Mouse (Mus musculus) liver, embryonic 12.5 days (tissue): ENCODE measurements around the gene Gm826. TPM values are rescaled to one million over a fixed set of nuclear protein-coding genes. Genes with fewer than 3 reads are reported as not detected.

Experiments
- ATAC-seq: fragments of 200-750 bp; cut with Nextera tagmentation; 2 replicates; pipeline ENCODE4 v1.8.0; 2017; ENCODE audit warnings: moderate number of reproducible peaks, mild to moderate bottlenecking, moderate library complexity
- H3K27ac ChIP-seq: fragments of 300-500 bp; sonication (generic); 2 replicates; pipeline ENCODE4 v1.5.1; 2016; ENCODE audit warnings: mild to moderate bottlenecking
- H3K27me3 ChIP-seq: fragments of 300-500 bp; sonication (generic); replicated peaks from 2 replicates; pipeline ENCODE4 v1.6.1; 2016; ENCODE audit warnings: mild to moderate bottlenecking, moderate library complexity
- H3K36me3 ChIP-seq: fragments of 300-500 bp; sonication (generic); 2 replicates; pipeline ENCODE4 v1.6.1; 2016; ENCODE audit warnings: mild to moderate bottlenecking, moderate library complexity
- H3K4me1 ChIP-seq: fragments of 300-500 bp; sonication (generic); 2 replicates; pipeline ENCODE4 v1.6.1; 2016
- H3K4me2 ChIP-seq: fragments of 300-500 bp; sonication (generic); 2 replicates; pipeline ENCODE4 v1.6.1; 2016; ENCODE audit warnings: mild to moderate bottlenecking, moderate library complexity
- H3K4me3 ChIP-seq: fragments of 300-500 bp; sonication (generic); 2 replicates; pipeline ENCODE4 v1.5.1; 2016; ENCODE audit warnings: mild to moderate bottlenecking, moderate library complexity
- H3K9ac ChIP-seq: fragments of 300-500 bp; sonication (generic); 2 replicates; pipeline ENCODE4 v1.6.1; 2016; ENCODE audit warnings: mild to moderate bottlenecking, moderate library complexity
- H3K9me3 ChIP-seq: fragments of 300-500 bp; sonication (generic); replicated peaks from 2 replicates; pipeline ENCODE4 v1.6.1; 2016; ENCODE audit warnings: mild to moderate bottlenecking, moderate library complexity
- WGBS: fragments of 180-500 bp; shearing (Covaris S2); methylation state at CpG from one replicate; pipeline ENCODE4 v1.1.7; 2016; ENCODE audit not compliant: insufficient replicate concordance; 5-methylcytosine and 5-hydroxymethylcytosine counted together
- polyA plus RNA-seq: library from polyadenylated mRNA; unstranded; fragments of >200 nt; fragmentation: Nextera tagmentation; extraction: Ambion mirVana; gene quantifications from 2 replicates; pipeline ENCODE4 v1.2.1, GENCODE M21; 2016

Gene Gm826
- polyA plus RNA-seq, 1 experiment from 2014 or later, result 8.2 TPM

GRCm38 (mm10) chr2:160348796-160349195 lies 14.8 kb upstream of the Gm826 start:
- peak; percentile 14; the same call in 1 of the 2 replicates for ATAC-seq
- no peak overlapping the region for H3K9ac ChIP-seq
- H3K27me3 ChIP-seq, result no peaks in the 10 kb centered on the region
- peaks cover 9% of the 10 kb centered on the region for H3K4me1 ChIP-seq
- no peak overlapping the region for H3K4me3 ChIP-seq
- H3K4me2 ChIP-seq, result no peak overlapping the region
- peak overlapping the region; percentile 64 for H3K27ac ChIP-seq
- 59% methylated on average over 7 of the region's 7 CpGs for WGBS
- H3K36me3 ChIP-seq, result no peaks in the 10 kb centered on the region
- H3K9me3 ChIP-seq, result no peaks in the 10 kb centered on the region

GRCm38 (mm10) chr2:160348072-160348604 lies 14.2 kb upstream of the Gm826 start:
- Histone ChIP-seq H3K27me3 (no peaks in the 10 kb centered on the region), H3K36me3 (no peaks in the 10 kb centered on the region), H3K9ac (no peak overlapping the region), H3K4me1 (peaks cover 6% of the 10 kb centered on the region; the same call in 1 of the 2 replicates), H3K27ac (no peak overlapping the region), H3K9me3 (no peaks in the 10 kb centered on the region), H3K4me2 (no peak overlapping the region), H3K4me3 (no peak overlapping the region)
- WGBS, result 41% methylated on average over 4 of the region's 4 CpGs
- ATAC-seq, result no peak

- no peak for ATAC-seq
- no peak overlapping the region for H3K4me2 ChIP-seq
- no peaks in the 10 kb centered on the region for H3K9me3 ChIP-seq
- no peaks in the 10 kb centered on the region for H3K36me3 ChIP-seq
- H3K27ac ChIP-seq, result no peak overlapping the region
- H3K9ac ChIP-seq, result no peak overlapping the region
- no peak overlapping the region for H3K4me3 ChIP-seq
- no peaks in the 10 kb centered on the region for H3K27me3 ChIP-seq
- H3K4me1 ChIP-seq, result peaks cover 3% of the 10 kb centered on the region; the same call in 1 of the 2 replicates
These were observed 11.7 kb upstream of the Gm826 start for GRCm38 (mm10) chr2:160345644-160346043.

- WGBS, result 40% methylated on average over 4 of the region's 4 CpGs
- no peak overlapping the region for H3K9ac ChIP-seq
- no peak for ATAC-seq
- H3K27me3 ChIP-seq, result 0 out of 2 replicates have a peak, but pooled peaks cover 5% of the 10 kb centered on the region
- no peaks in the 10 kb centered on the region for H3K4me1 ChIP-seq
- no peak overlapping the region for H3K4me3 ChIP-seq
- H3K27ac ChIP-seq, result no peak overlapping the region
- H3K4me2 ChIP-seq, result no peak overlapping the region
- no peaks in the 10 kb centered on the region for H3K9me3 ChIP-seq
- no peaks in the 10 kb centered on the region for H3K36me3 ChIP-seq
These were observed 6.2 kb upstream of the Gm826 start for GRCm38 (mm10) chr2:160340121-160340520.

- no peaks in the 10 kb centered on the region for H3K4me1 ChIP-seq
- no peak overlapping the region for H3K9ac ChIP-seq
- ATAC-seq, result no peak
These were observed 5.6 kb upstream of the Gm826 start for GRCm38 (mm10) chr2:160339595-160339994.

GRCm38 (mm10) chr2:160336053-160336452 lies 2.1 kb upstream of the Gm826 start:
- H3K9ac ChIP-seq, result no peak overlapping the region
- H3K4me1 ChIP-seq, result no peaks in the 10 kb centered on the region
- 50% methylated on average over 2 of the region's 2 CpGs for WGBS

More at GRCm38 (mm10) chr2:160339595-160339994, 5.6 kb upstream of the Gm826 start:
- Histone ChIP-seq H3K36me3 (no peaks in the 10 kb centered on the region), H3K27me3 (0 out of 2 replicates have a peak, but pooled peaks cover 5% of the 10 kb centered on the region), H3K4me2 (no peak overlapping the region), H3K4me3 (no peak overlapping the region), H3K27ac (no peak overlapping the region), H3K9me3 (no peaks in the 10 kb centered on the region)
- 61% methylated on average over 5 of the region's 5 CpGs for WGBS

GRCm38 (mm10) chr2:160335043-160335442 lies 1.1 kb upstream of the Gm826 start:
- Histone ChIP-seq H3K36me3 (no peaks in the 10 kb centered on the region), H3K4me3 (no peak overlapping the region), H3K4me2 (no peak overlapping the region), H3K27ac (no peak overlapping the region), H3K4me1 (no peaks in the 10 kb centered on the region), H3K9ac (no peak overlapping the region), H3K9me3 (no peaks in the 10 kb centered on the region), H3K27me3 (0 out of 2 replicates have a peak, but pooled peaks cover 5% of the 10 kb centered on the region)
- no peak for ATAC-seq
- 12% methylated on average over 1 of the region's 1 CpGs for WGBS

More at GRCm38 (mm10) chr2:160336053-160336452, 2.1 kb upstream of the Gm826 start:
- H3K27ac ChIP-seq, result no peak overlapping the region
- no peak for ATAC-seq
- no peaks in the 10 kb centered on the region for H3K9me3 ChIP-seq
- no peak overlapping the region for H3K4me3 ChIP-seq
- H3K4me2 ChIP-seq, result no peak overlapping the region
- H3K27me3 ChIP-seq, result 0 out of 2 replicates have a peak, but pooled peaks cover 5% of the 10 kb centered on the region
- H3K36me3 ChIP-seq, result no peaks in the 10 kb centered on the region

GRCm38 (mm10) chr2:160332516-160333325 lies 1.2 kb downstream of the Gm826 start:
- no peak for ATAC-seq
- 59% methylated on average over 12 of the region's 12 CpGs for WGBS
- H3K4me1 ChIP-seq, result peaks cover 7% of the 10 kb centered on the region

GRCm38 (mm10) chr2:160328886-160329285 lies 5.1 kb downstream of the Gm826 start:
- WGBS, result 37% methylated on average over 9 of the region's 9 CpGs
- no peak for ATAC-seq

More at GRCm38 (mm10) chr2:160332516-160333325, 1.2 kb downstream of the Gm826 start:
- no peak overlapping the region for H3K27ac ChIP-seq
- no peaks in the 10 kb centered on the region for H3K9me3 ChIP-seq
- no peak overlapping the region for H3K4me2 ChIP-seq
- H3K4me3 ChIP-seq, result no peak overlapping the region
- H3K36me3 ChIP-seq, result no peaks in the 10 kb centered on the region
- no peak overlapping the region for H3K9ac ChIP-seq
- 0 out of 2 replicates have a peak, but pooled peaks cover 5% of the 10 kb centered on the region for H3K27me3 ChIP-seq

GRCm38 (mm10) chr2:160327716-160328115 lies 6.2 kb downstream of the Gm826 start:
- Histone ChIP-seq H3K27me3 (no peaks in the 10 kb centered on the region), H3K27ac (no peak overlapping the region), H3K9ac (no peak overlapping the region), H3K9me3 (no peaks in the 10 kb centered on the region), H3K4me3 (no peak overlapping the region), H3K4me2 (no peak overlapping the region), H3K4me1 (peaks cover 16% of the 10 kb centered on the region), H3K36me3 (no peaks in the 10 kb centered on the region)
- ATAC-seq, result 0 out of 2 replicates have a peak, but pooled peaks have one; percentile 5
- 50% methylated on average over 4 of the region's 4 CpGs for WGBS

More at GRCm38 (mm10) chr2:160328886-160329285, 5.1 kb downstream of the Gm826 start:
- Histone ChIP-seq H3K27me3 (no peaks in the 10 kb centered on the region), H3K4me2 (no peak overlapping the region), H3K4me1 (peaks cover 16% of the 10 kb centered on the region), H3K9me3 (no peaks in the 10 kb centered on the region), H3K4me3 (no peak overlapping the region), H3K9ac (no peak overlapping the region), H3K36me3 (no peaks in the 10 kb centered on the region), H3K27ac (no peak overlapping the region)

GRCm38 (mm10) chr2:160327167-160327566 lies 6.8 kb downstream of the Gm826 start:
- no peaks in the 10 kb centered on the region for H3K9me3 ChIP-seq
- H3K27me3 ChIP-seq, result no peaks in the 10 kb centered on the region
- peaks cover 16% of the 10 kb centered on the region for H3K4me1 ChIP-seq
- H3K36me3 ChIP-seq, result no peaks in the 10 kb centered on the region
- H3K27ac ChIP-seq, result peak overlapping the region; percentile 57
- 0 out of 2 replicates have a peak overlapping the region, but pooled peaks have one; percentile 12 for H3K4me3 ChIP-seq
- WGBS, result 6% methylated on average over 4 of the region's 4 CpGs
- peak overlapping the region; percentile 39 for H3K4me2 ChIP-seq
- ATAC-seq, result peak; percentile 65
- H3K9ac ChIP-seq, result no peak overlapping the region; the same call in 1 of the 2 replicates

GRCm38 (mm10) chr2:160325105-160325644 lies 8.8 kb downstream of the Gm826 start:
- ATAC-seq, result no peak
- Histone ChIP-seq H3K27ac (no peak overlapping the region), H3K36me3 (no peaks in the 10 kb centered on the region), H3K4me1 (peaks cover 16% of the 10 kb centered on the region), H3K4me3 (no peak overlapping the region), H3K9me3 (no peaks in the 10 kb centered on the region), H3K4me2 (no peak overlapping the region), H3K9ac (no peak overlapping the region), H3K27me3 (no peaks in the 10 kb centered on the region)
- 53% methylated on average over 6 of the region's 6 CpGs for WGBS
